Mouse (Mus musculus) heart, embryonic 16.5 days (tissue): ENCODE measurements around the gene Adssl1. TPM values are rescaled to one million over a fixed set of nuclear protein-coding genes. Genes with fewer than 3 reads are reported as not detected.
A peak's percentile ranks its signal among the peaks of the same experiment; 100 is the strongest.

ENCODE experiments used
- ATAC-seq: fragments of 200-750 bp; cut with Nextera tagmentation; replicated peaks from 2 replicates; pipeline ENCODE4 v1.8.0; 2017; ENCODE audit warnings: moderate number of reproducible peaks; ENCODE audit not compliant: insufficient read depth, low FRiP score; ENCODE audit errors: extremely low read depth
- H3K27ac ChIP-seq: fragments of 300-500 bp; sonication (generic); 2 replicates; pipeline ENCODE4 v1.5.1; 2014; ENCODE audit warnings: mild to moderate bottlenecking, low read length, control low read depth, moderate library complexity
- H3K27me3 ChIP-seq: fragments of 300-500 bp; sonication (generic); 2 replicates; pipeline ENCODE4 v1.6.1; 2014; ENCODE audit warnings: low read length, mixed read lengths; ENCODE audit not compliant: control insufficient read depth, insufficient read depth
- H3K36me3 ChIP-seq: fragments of 300-500 bp; sonication (generic); 2 replicates; pipeline ENCODE4 v1.6.1; 2014; ENCODE audit not compliant: control insufficient read depth, insufficient read depth
- H3K4me1 ChIP-seq: fragments of 300-500 bp; sonication (generic); 2 replicates; pipeline ENCODE4 v1.6.1; 2014; ENCODE audit warnings: low read length, mixed read lengths; ENCODE audit not compliant: control insufficient read depth, insufficient read depth
- H3K4me2 ChIP-seq: fragments of 300-500 bp; sonication (generic); 2 replicates; pipeline ENCODE4 v1.6.1; 2014; ENCODE audit warnings: low read depth, mild to moderate bottlenecking, control low read depth, low read length
- H3K4me3 ChIP-seq: fragments of 300-500 bp; sonication (generic); 2 replicates; pipeline ENCODE4 v1.5.1; 2014; ENCODE audit warnings: mild to moderate bottlenecking, control low read depth, low read length
- H3K9ac ChIP-seq: fragments of 300-500 bp; sonication (generic); 2 replicates; pipeline ENCODE4 v1.6.1; 2014; ENCODE audit warnings: low read length, control low read depth
- H3K9me3 ChIP-seq: fragments of 300-500 bp; sonication (generic); replicated peaks from 2 replicates; pipeline ENCODE4 v1.6.1; 2016; ENCODE audit warnings: low read length; ENCODE audit not compliant: control insufficient read depth
- WGBS: fragments of 180-500 bp; shearing (Covaris S2); extraction: QIAGEN DNeasy Blood & Tissue Kit; methylation state at CpG from one replicate; pipeline ENCODE4 v1.1.7; 2014; 5-methylcytosine and 5-hydroxymethylcytosine counted together
- polyA plus RNA-seq: library from polyadenylated mRNA; unstranded; fragments of >200 nt; fragmentation: Nextera tagmentation; extraction: Ambion mirVana; gene quantifications from 2 replicates; pipeline ENCODE4 v1.2.1, GENCODE M21; 2015

Gene Adssl1
- polyA plus RNA-seq, 1 experiment from 2014 or later, result 118 TPM

DNA sequence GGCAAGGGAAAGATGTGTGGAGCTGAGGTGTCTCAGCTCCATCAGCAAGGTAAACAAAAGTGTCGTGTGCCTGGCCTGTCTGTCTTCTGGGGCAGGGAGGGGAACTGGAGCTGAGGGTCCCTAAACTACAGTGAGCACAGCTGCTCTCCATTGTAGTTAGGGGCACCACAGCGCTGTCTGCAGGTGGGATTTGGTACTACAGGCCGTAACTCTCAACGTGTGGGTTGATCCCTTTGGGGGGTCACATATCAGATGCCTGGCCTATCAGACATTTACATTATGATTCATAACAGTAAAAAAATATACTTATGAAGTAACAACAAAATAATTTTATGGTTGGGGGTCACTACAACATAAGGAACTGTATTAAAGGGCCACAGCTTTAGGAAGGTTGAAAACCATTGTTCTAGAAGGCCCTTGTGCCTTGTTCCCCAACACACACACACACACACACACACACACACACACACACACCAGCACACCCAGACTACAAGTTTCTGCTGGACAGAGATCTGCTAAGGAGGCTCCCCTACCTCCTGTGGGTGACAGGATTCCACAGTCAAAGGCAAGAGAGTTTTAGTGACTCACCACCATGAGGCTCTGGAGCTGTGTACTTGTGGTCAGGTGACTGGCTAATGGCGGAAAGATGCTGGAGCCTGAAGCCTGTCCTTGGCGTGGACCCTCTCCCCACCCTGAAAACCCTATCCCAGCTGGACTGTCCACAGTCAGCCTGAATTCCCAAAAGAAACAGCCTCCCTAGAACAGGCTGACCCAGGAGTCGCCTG is 7.4 kb downstream of the Adssl1 start:
- no peak overlapping the region for H3K9ac ChIP-seq
- WGBS, result 65% methylated on average over 7 of the region's 7 CpGs
- no peak overlapping the region for H3K4me3 ChIP-seq
- no peak for ATAC-seq
- peaks cover 35% of the 10 kb centered on the region for H3K4me1 ChIP-seq
- H3K9me3 ChIP-seq, result no peaks in the 10 kb centered on the region
- H3K36me3 ChIP-seq, result no peaks in the 10 kb centered on the region
- H3K27ac ChIP-seq, result no peak overlapping the region
- H3K4me2 ChIP-seq, result no peak overlapping the region
- H3K27me3 ChIP-seq, result no peaks in the 10 kb centered on the region

DNA sequence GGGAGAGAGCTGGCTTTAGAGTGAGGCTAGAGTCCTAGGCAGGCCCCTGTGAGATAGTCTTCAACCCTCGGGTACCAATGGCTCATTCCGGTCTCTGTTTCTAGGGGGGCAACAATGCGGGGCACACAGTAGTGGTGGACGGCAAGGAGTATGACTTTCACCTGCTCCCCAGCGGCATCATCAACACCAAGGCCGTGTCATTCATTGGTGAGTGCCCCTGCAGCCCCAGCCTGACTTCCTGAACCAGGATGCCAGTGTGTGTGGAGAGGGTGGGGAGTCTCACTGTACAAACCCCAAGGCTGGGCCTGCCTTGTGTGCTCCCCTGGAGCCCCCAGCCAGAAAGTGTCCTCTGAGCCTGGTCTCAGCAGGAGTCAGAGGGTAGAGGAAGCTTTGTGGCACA is 8.4 kb downstream of the Adssl1 start:
- peaks cover 2% of the 10 kb centered on the region; the same call in 1 of the 2 replicates for H3K36me3 ChIP-seq
- H3K4me1 ChIP-seq, result peaks cover 28% of the 10 kb centered on the region
- H3K9ac ChIP-seq, result peak overlapping the region; percentile 18; the same call in 1 of the 2 replicates
- no peaks in the 10 kb centered on the region for H3K9me3 ChIP-seq
- no peaks in the 10 kb centered on the region for H3K27me3 ChIP-seq
- ATAC-seq, result no peak
- no peak overlapping the region for H3K4me3 ChIP-seq
- 79% methylated on average over 6 of the region's 6 CpGs for WGBS
- no peak overlapping the region for H3K4me2 ChIP-seq
- no peak overlapping the region; the same call in 1 of the 2 replicates for H3K27ac ChIP-seq

DNA sequence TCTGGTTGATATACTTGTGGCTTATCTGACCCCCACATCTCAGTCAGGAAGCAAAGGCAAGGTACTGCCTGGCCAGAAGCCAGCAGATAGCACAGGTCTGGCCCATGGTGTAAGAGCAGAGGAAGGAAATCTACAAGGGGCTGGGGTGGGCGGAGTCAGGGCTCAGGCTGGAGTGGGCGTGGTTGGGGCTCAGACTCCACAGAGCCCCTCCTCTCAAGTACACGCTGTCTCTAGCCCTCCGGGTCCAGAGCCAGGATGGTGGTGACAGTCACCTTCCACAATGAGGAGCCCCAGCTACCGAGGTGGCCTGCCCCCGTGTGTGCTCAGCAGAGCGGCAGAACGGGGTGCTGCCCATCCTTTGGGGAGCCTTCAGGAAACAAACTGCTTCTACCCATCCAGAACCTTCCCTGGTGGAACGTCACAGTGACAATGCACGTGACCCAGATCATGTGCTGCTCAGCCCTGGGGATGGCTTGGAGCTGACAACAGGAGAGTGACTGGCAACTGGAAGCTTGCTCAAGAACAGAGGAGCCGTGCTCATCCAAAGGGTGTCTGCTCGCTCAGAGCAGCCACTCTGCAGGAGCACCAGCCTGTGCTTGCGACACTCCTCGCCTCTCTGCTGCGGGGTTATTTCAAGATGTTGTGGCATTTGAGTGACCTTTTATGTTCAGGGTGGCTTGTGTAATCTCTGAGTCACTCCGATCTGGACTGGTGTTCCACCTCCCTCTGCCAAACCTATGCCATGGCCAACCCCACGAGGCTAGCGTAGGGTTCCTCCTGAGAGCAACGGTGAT is 9.3 kb downstream of the Adssl1 start:
- peak; percentile 82 for ATAC-seq
- H3K4me1 ChIP-seq, result peaks cover 20% of the 10 kb centered on the region
- H3K9me3 ChIP-seq, result no peaks in the 10 kb centered on the region
- WGBS, result 16% methylated on average over 19 of the region's 19 CpGs
- H3K4me2 ChIP-seq, result peak overlapping the region; percentile 72
- peak overlapping the region; percentile 65 for H3K9ac ChIP-seq
- H3K27ac ChIP-seq, result peak overlapping the region; percentile 43
- peak overlapping the region; percentile 42 for H3K4me3 ChIP-seq
- peaks cover 6% of the 10 kb centered on the region; the same call in 1 of the 2 replicates for H3K36me3 ChIP-seq
- H3K27me3 ChIP-seq, result no peaks in the 10 kb centered on the region

GRCm38 (mm10) chr12:112630029-112630428 is 10.2 kb downstream of the Adssl1 start:
- WGBS, result 92% methylated on average over 12 of the region's 12 CpGs
- Histone ChIP-seq H3K4me2 (no peak overlapping the region), H3K4me1 (peaks cover 20% of the 10 kb centered on the region), H3K36me3 (peaks cover 6% of the 10 kb centered on the region; the same call in 1 of the 2 replicates), H3K9ac (no peak overlapping the region), H3K9me3 (no peaks in the 10 kb centered on the region), H3K4me3 (no peak overlapping the region), H3K27ac (no peak overlapping the region), H3K27me3 (no peaks in the 10 kb centered on the region)
- ATAC-seq, result no peak

DNA sequence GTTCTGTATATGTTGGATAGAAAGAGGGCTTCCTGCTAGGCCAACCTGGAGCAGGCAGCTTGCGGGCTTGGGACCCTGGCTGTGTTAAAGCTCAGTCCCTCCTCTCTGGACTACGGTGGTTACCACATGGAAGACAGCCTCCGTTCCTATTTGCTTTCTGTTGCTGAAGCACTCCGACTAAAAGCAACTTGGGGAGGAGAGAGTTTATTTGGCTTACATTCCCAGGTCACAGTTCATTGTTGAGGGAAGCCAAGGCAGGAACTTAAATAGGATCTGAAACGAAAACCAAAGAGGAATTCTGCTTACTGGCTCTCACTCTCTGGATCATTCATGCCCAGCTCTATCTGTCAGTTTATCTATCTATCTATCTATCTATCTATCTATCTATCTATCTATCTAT is 11.0 kb downstream of the Adssl1 start:
- H3K4me2 ChIP-seq, result no peak overlapping the region
- WGBS, result 80% methylated on average over 5 of the region's 5 CpGs
- H3K36me3 ChIP-seq, result peaks cover 6% of the 10 kb centered on the region; the same call in 1 of the 2 replicates
- H3K27me3 ChIP-seq, result no peaks in the 10 kb centered on the region
- H3K4me3 ChIP-seq, result no peak overlapping the region
- no peak overlapping the region for H3K27ac ChIP-seq
- no peak overlapping the region for H3K9ac ChIP-seq
- no peaks in the 10 kb centered on the region for H3K9me3 ChIP-seq
- peaks cover 20% of the 10 kb centered on the region for H3K4me1 ChIP-seq
- ATAC-seq, result no peak

GRCm38 (mm10) chr12:112631472-112631871 is 11.6 kb downstream of the Adssl1 start:
- WGBS, result 29% methylated on average over 1 of the region's 1 CpGs
- no peak for ATAC-seq
- Histone ChIP-seq H3K4me2 (no peak overlapping the region), H3K27me3 (no peaks in the 10 kb centered on the region), H3K4me3 (no peak overlapping the region), H3K9ac (no peak overlapping the region), H3K9me3 (no peaks in the 10 kb centered on the region), H3K4me1 (peaks cover 20% of the 10 kb centered on the region), H3K36me3 (peaks cover 6% of the 10 kb centered on the region; the same call in 1 of the 2 replicates), H3K27ac (no peak overlapping the region)

- no peaks in the 10 kb centered on the region for H3K9me3 ChIP-seq
- H3K27ac ChIP-seq, result no peak overlapping the region
- no peak overlapping the region for H3K9ac ChIP-seq
- no peaks in the 10 kb centered on the region for H3K27me3 ChIP-seq
- H3K4me2 ChIP-seq, result no peak overlapping the region
- no peak for ATAC-seq
- peaks cover 20% of the 10 kb centered on the region for H3K4me1 ChIP-seq
- 75% methylated on average over 11 of the region's 11 CpGs for WGBS
- no peak overlapping the region for H3K4me3 ChIP-seq
- H3K36me3 ChIP-seq, result peaks cover 6% of the 10 kb centered on the region; the same call in 1 of the 2 replicates
Measured at GRCm38 (mm10) chr12:112632084-112632777, 12.4 kb downstream of the Adssl1 start.

DNA sequence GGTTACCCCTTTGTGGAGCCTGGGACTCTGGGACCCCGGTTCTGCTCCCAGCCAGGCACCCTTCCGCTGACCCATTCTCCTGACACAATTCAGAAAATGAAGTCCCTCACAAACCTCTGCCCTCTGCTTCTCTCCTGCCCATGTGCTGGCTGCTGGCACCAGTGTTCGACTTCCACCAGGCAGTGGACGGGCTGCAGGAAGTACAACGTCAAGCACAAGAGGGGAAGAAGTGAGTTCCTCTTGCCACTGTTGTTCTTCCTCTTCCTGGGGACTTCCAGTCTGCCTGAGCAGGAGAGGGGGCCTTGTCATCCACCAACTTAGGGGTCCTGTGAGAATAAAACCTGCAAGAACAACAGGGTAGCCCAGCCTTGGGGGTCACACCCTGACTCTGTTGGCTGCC is 13.1 kb downstream of the Adssl1 start:
- H3K4me2 ChIP-seq, result no peak overlapping the region
- no peaks in the 10 kb centered on the region for H3K9me3 ChIP-seq
- peaks cover 18% of the 10 kb centered on the region for H3K4me1 ChIP-seq
- 62% methylated on average over 5 of the region's 5 CpGs for WGBS
- H3K27ac ChIP-seq, result no peak overlapping the region
- ATAC-seq, result no peak
- H3K27me3 ChIP-seq, result no peaks in the 10 kb centered on the region
- peaks cover 6% of the 10 kb centered on the region; the same call in 1 of the 2 replicates for H3K36me3 ChIP-seq
- no peak overlapping the region for H3K4me3 ChIP-seq
- H3K9ac ChIP-seq, result no peak overlapping the region
